Mouse (Mus musculus) macrophage (primary cell): ENCODE measurements around the gene Neurl1b. TPM values are rescaled to one million over a fixed set of nuclear protein-coding genes. Genes with fewer than 3 reads are reported as not detected.

ENCODE experiments used
- H3K27ac ChIP-seq: fragments of 350-480 bp; formaldehyde crosslinking; 2 replicates; pipeline ENCODE4 v1.9.0; 2021
- H3K36me3 ChIP-seq: fragments of 350-480 bp; formaldehyde crosslinking; 2 replicates; pipeline ENCODE4 v1.9.0; 2021; ENCODE audit errors: inconsistent target
- H3K4me3 ChIP-seq: fragments of 350-480 bp; formaldehyde crosslinking; 2 replicates; pipeline ENCODE4 v1.9.0; 2021; ENCODE audit errors: inconsistent target
- H3K79me2 ChIP-seq: fragments of 350-480 bp; formaldehyde crosslinking; 2 replicates; pipeline ENCODE4 v1.9.0; 2021; ENCODE audit errors: inconsistent target
- WGBS: methylation state at CpG from one replicate; pipeline ENCODE4 v1.1.7; 2026; ENCODE audit warnings: inconsistent platforms; ENCODE audit not compliant: missing documents; 5-methylcytosine and 5-hydroxymethylcytosine counted together
- polyA plus RNA-seq: library from polyadenylated mRNA; stranded (reverse); fragments of 250-400 nt; gene quantifications from 3 replicates; pipeline ENCODE4 v1.2.4, GENCODE M21; 2018; ENCODE audit warnings: inconsistent platforms

The Neurl1b gene
- polyA plus RNA-seq, 1 experiment from 2014 or later = 0.47 TPM

DNA sequence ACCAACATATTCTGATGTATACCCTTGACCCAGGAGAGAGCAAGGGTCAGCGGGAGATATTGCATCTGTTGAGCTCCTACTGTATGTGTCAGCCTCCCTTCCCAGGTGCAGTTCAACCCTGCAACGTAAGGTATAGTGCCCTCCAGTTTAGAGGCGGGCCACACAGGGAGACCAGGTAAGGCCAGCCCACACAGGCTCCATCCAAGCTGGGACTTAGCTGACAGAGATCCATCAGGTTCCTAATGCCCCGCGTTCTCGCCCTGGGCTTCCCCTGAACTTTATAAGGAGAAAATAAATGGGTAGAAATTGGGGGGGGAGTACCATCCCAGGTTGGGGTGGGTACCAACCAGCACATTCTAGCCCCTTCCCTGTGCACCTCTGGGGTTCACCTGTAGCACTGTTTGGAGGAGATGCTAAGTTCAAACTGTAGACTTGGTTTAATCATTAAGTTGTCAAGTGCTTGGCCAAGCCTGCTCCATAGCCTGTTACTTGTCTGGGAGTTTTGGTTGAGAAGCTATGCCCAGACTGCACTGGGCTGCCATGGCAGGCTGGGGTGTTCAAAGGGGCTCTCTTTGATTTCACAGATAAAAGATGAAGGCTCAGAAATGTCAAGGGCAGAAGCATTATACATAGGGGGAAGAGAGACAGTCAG lies 3.3 kb downstream of the Neurl1b start:
- WGBS = 88% methylated on average over 6 of the region's 6 CpGs
- Histone ChIP-seq H3K4me3 (no peak overlapping the region), H3K27ac (no peak overlapping the region), H3K79me2 (no peaks in the 10 kb centered on the region), H3K36me3 (no peaks in the 10 kb centered on the region)

DNA sequence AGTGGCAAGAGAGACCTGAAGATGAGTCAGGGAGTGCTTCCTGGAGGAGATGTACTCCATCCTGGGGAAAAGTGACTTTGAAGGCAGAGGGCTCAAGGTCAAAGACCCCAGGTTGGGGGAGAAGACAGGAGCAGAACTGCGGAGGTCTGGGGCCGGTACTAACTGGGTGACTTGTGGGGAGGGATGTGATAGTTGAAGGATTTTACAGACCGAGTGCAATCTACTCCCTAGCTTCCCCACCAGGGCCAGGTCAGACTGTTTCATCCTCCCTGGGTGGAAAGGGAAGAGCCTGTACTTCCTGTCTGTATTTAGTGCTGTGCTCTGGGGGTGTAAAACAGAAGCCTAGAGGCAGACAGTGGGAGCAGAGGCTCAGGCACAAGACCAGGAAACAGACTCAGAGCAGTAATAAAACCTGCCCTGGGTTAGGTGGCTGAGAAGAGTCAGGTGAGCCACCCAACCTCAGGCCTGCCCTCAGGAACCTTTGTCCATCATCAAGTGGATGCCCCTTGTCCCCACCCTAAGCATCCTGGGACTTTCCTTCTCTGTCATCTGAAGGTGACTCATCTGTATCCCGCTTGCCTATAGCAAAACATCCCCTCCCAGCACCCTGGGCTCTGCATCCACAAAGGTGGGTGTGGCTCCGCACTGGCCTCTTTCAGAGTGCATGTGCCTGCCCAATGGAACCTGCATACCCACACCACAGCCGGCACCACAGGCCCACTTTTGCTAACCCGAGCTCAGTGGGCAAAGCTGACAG lies 6.0 kb downstream of the Neurl1b start:
- no peak overlapping the region for H3K27ac ChIP-seq
- H3K4me3 ChIP-seq = no peak overlapping the region
- no peaks in the 10 kb centered on the region for H3K79me2 ChIP-seq
- no peaks in the 10 kb centered on the region for H3K36me3 ChIP-seq
- 70% methylated on average over 7 of the region's 7 CpGs for WGBS

DNA sequence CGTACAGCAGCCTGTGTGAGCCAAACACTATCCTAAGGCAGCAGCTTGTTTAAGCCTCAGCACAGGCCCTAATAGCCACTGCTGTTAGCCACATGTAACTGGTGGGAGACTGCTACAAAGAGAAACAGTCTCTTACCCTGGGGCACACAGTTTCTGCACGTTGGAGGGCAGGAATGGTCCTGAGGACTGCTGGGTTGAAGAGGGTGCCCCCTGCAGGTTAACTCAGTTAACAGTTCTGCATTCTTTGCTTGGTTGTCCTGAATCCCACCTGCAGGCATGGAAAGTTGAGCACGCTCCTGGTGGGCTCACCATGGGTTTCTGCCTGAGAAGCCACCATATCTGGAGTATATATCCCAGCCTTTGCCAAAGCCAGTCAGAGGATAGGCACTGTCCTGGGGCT lies 6.9 kb downstream of the Neurl1b start:
- H3K79me2 ChIP-seq = no peaks in the 10 kb centered on the region
- H3K4me3 ChIP-seq = no peak overlapping the region
- no peaks in the 10 kb centered on the region for H3K36me3 ChIP-seq
- no peak overlapping the region for H3K27ac ChIP-seq
- 70% methylated on average over 3 of the region's 3 CpGs for whole genome bisulfite sequencing

DNA sequence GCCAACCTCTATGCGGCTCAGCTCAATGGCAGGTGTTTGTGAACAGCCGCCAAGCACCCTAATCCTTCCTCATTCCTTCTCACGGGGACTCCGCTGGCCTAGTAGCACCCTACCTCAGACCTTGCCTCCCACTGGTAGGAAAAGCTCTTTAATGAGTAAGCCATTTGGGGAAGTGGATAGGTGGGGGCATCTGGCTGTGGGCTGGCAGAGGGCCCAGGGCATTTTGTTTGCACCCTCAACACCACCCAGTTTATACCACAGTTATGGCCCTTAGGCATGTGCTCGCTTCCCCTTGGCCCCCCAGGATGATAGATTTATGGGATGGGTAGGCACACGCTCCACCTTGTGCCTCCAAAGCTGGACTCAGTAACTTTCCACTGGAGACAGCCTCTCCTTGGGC lies 7.8 kb downstream of the Neurl1b start:
- no peaks in the 10 kb centered on the region for H3K36me3 ChIP-seq
- 45% methylated on average over 6 of the region's 6 CpGs for WGBS
- H3K79me2 ChIP-seq = no peaks in the 10 kb centered on the region
- H3K27ac ChIP-seq = no peak overlapping the region
- no peak overlapping the region for H3K4me3 ChIP-seq

DNA sequence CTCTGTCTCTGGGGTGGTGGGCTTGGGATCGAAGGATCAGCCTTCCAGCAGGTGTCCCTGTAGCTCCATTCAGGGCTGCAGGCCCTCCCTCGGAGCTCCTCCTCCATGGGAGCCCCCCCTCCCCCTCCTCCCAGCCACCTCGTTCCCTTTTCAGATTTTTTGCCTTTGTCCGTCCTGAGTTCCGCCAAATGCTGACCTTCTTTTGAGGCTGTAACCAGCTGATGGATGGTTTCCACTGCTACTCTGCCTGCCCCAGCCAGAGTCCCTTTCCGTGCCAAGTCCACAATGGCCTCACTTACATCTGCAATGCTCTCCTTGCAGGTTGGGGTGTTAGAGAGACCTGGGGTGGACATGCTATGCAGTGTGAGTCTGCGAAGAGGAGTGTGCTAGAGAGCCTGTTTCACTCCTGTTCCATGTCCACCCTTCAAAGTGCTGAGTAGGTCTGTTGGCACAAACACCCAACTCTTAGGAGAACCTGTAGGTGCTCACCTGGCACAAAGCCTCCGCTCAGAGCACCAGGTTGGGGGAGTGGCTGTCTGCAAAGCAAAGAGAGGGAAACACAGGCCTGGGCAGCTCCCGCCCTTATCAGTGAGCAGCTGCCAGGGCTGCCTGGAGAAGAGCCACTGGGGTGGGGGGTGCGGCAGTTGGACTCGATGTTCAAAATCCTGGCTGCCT lies 9.5 kb downstream of the Neurl1b start:
- Histone ChIP-seq H3K79me2 (no peaks in the 10 kb centered on the region), H3K4me3 (no peak overlapping the region), H3K36me3 (no peaks in the 10 kb centered on the region), H3K27ac (no peak overlapping the region)
- 43% methylated on average over 11 of the region's 11 CpGs for WGBS

DNA sequence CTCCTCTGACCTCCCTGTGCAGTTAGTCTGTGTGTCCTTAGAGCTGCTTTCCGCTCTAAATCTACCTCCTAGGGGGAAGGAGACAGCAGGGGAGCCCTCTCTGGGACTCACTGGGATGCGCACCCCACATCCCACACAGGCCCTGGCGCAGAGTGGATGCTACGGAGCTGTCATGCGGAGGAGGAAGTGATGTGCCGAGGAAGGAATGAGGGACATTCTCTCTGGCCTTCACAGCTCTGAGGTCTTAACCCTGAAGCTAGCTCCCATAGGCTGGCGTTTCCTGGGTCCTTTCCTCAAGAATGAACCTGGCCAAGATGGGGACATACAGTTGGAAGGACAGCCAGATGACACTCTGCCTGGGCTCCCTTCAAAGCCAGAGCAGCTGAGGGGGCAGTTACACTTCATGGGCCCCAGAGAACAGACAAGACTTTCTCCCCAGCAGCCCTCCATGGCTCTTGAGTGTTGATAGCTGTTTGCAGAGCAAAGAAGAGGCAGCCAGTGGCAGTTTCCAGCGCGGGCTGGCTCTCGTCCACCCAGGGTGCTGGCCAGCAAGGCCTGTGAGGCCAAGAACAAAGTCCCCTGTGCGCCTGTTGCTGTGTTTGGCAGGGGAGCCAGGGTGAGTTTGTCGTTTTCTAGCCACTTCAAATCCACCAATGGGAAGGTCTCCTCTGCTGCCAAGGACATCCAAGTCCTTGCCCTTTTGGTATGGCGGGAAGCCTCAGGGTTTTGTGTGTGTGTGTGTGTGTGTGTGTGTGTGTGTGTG lies 10.5 kb downstream of the Neurl1b start:
- 93% methylated on average over 12 of the region's 13 CpGs for WGBS
- Histone ChIP-seq H3K36me3 (no peaks in the 10 kb centered on the region), H3K4me3 (no peak overlapping the region), H3K27ac (no peak overlapping the region), H3K79me2 (no peaks in the 10 kb centered on the region)

DNA sequence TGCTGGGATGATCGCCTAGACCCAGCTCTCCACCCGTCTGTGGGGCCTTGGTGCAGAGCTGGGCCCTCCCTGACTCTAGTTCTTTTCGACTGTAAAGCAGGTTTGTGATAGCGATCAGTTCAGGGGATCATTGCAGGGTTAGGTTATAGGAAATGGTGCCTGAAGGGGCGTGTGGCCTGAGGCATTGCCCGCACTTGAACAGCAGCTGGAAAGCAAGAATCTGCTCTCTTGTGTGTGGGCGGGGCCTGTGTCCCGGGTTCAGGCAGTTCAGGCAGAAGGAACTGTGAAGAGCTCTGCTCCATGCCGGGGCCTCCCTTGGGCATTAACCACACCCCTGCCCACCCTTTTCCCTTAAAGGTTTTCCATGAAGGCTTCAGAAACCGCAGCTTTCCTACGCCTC lies 18.7 kb downstream of the Neurl1b start:
- Histone ChIP-seq H3K27ac (no peak overlapping the region), H3K36me3 (no peaks in the 10 kb centered on the region), H3K79me2 (no peaks in the 10 kb centered on the region), H3K4me3 (no peak overlapping the region)
- WGBS = 88% methylated on average over 11 of the region's 11 CpGs

DNA sequence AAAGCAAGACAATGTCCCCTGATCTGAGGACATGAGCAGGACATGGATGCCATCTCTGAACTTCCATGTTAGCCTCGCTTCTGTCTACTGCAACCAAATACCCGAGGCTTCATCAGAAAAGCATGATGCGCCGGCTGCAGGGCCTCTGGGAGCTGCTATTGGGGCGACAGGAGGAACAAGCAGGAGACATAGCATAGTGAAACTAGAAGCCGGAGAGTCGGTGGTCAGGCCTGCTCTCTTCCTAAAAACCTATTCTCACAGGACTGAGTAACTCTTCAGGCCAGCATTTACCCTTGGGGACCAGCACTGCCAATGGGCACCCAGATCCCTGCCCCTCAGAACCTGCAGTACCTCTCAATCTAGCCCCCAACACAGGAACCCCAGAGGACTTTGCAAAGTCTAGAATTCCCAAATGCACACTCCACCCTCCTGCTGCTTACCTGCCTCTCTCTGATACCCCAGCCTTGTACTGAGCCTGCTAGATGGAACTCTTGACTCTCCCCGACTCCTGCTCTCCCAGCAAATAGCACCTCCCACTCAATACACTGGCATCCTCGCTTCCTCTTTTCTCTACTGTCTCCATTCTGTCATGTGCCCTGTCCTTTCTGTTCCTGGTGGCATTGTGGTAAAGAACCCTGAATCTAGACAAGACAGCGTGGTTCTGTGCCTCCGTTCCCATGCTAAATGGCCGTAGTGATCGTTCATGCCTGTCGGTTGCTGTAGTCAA lies 22.6 kb downstream of the Neurl1b start:
- Histone ChIP-seq H3K27ac (peak overlapping the region; percentile 86), H3K4me3 (no peak overlapping the region), H3K36me3 (no peaks in the 10 kb centered on the region), H3K79me2 (no peaks in the 10 kb centered on the region)
- 33% methylated on average over 13 of the region's 14 CpGs for WGBS

DNA sequence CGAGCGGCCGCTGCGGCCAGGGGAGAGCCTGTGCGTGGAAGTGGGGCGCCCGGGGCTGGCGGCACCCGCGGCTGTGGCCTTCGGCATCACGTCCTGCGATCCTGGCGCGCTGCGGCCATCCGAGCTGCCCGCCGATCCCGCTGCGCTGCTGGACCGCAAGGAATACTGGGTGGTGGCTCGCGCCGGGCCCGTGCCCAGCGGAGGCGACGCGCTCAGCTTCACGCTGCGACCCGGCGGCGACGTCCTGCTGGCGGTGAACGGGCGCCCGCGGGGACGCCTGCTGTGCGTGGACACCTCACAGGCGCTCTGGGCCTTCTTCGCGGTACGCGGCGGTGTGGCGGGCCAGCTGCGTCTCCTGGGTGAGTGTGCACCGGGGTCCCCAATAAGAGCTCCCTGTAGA lies 24.4 kb downstream of the Neurl1b start:
- Histone ChIP-seq H3K36me3 (no peaks in the 10 kb centered on the region), H3K4me3 (no peak overlapping the region), H3K27ac (no peak overlapping the region), H3K79me2 (no peaks in the 10 kb centered on the region)
- 84% methylated on average over 35 of the region's 52 CpGs for WGBS

DNA sequence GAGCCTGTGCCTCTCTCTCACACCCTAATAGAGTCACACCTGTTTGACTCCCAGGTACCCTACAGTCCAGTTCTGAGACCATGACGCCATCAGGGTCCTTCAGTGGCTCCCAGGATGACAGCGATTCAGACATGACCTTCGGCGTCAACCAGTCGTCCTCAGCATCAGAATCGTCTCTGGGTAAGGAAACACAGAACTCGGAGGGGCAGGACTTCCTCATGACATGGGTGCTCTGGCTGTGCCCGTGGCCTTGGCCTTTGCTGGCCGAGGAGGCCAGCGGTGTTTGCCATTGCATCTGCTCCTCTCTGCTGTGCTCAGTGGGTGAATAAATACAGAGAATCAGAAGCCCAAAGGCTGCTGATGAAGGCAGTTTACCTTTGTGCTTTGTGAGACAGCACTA lies 26.4 kb downstream of the Neurl1b start:
- Histone ChIP-seq H3K4me3 (no peak overlapping the region), H3K36me3 (no peaks in the 10 kb centered on the region), H3K27ac (no peak overlapping the region), H3K79me2 (no peaks in the 10 kb centered on the region)
- 91% methylated on average over 10 of the region's 10 CpGs for WGBS

DNA sequence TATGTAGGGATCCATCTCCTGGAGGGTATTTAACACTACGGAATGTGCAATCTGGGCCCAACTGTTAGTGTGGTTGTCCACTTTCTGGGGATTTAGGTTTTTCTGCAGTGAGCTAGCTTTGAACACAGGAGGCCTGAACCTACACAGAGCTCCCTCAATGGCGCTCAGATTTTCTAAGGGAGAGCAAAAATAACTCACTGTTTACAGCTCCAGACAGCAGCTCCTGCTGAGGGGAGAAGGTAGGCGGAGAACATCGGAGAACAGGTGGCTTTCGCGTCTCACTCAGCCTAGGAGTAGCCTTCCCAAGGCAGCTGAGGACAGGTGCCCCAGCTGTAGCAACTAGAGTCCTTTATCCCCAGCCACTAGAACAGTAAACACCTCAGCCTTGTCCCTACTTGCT lies 27.6 kb downstream of the Neurl1b start:
- no peak overlapping the region for H3K27ac ChIP-seq
- H3K4me3 ChIP-seq = no peak overlapping the region
- no peaks in the 10 kb centered on the region for H3K36me3 ChIP-seq
- no peaks in the 10 kb centered on the region for H3K79me2 ChIP-seq
- 95% methylated on average over 6 of the region's 6 CpGs for WGBS

DNA sequence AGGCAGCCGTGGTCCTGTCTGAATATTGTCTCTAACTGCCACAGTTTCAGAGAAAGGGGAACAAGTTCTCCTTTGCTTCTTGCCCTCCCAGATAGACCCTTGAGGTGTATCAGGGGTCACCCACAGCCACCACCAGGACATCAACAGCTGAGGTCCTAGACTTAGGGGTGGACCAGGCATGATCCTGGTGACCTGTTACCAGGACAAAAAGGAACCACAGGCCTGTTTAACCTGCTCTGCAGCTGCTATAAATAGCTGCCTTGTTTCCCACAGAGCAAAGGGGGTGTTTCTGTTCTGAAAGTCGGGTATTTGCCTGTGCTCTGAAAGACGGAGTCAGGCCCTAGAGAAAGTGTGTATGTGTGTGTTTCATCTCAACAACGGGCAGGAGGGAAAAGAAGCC lies 29.2 kb downstream of the Neurl1b start:
- H3K79me2 ChIP-seq = no peaks in the 10 kb centered on the region
- H3K4me3 ChIP-seq = no peak overlapping the region
- H3K36me3 ChIP-seq = no peaks in the 10 kb centered on the region
- WGBS = 76% methylated on average over 4 of the region's 4 CpGs
- no peak overlapping the region for H3K27ac ChIP-seq

DNA sequence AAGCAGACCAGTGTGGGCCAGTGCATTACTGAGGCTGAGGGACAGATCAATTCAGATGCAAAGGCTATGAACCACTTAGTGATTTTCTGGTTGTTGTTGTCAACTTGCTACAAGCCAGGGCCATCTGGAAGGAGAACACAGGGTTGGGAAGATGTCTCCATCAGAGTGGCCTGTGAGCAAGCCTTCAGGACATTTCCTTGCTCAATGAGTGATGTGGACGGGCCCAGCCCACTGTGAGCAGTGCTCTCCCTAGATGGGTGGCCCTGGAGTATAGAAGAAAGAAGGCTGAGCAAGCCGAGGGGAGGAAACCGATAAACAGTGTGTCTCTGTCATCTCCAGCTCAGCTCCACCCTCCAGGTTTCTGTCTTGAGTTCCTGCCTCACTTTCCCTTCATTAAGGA lies 34.8 kb downstream of the Neurl1b start:
- Histone ChIP-seq H3K4me3 (no peak overlapping the region), H3K27ac (no peak overlapping the region), H3K36me3 (no peaks in the 10 kb centered on the region), H3K79me2 (no peaks in the 10 kb centered on the region)
- WGBS = 100% methylated on average over 3 of the region's 3 CpGs

DNA sequence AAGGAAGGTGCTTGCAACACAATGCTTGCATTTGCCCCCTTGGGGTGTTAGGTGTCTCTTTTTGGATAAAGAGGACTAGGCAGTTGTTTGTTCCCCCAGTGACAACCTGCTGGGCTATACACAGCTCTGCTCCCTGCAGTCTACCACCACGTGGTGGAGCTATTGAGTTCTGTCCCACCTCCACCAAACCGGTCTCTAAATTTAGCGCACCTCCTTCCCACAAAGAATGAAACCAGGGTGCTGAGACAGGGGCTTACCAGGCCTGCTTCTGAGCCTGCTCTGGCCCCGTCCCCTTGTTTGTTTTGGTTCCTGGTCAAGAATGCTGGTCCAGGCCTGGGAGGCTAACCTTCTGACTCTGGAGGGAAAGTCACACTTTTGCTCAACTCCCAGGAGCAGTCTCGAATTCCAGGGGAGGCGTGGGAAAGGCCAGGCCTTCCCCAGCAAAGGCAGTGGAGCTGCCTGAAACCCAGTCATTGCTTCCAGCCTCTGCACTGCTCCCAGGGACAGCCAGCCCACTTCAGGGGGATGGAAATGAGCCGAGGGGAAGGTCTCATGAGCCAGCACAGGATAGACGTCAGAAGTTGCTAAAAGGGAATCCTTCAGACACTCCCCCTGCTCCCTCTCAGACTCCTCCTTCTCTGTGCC lies 37.1 kb downstream of the Neurl1b start:
- H3K27ac ChIP-seq = no peak overlapping the region
- H3K4me3 ChIP-seq = no peak overlapping the region
- WGBS = 47% methylated on average over 8 of the region's 8 CpGs
- no peaks in the 10 kb centered on the region for H3K79me2 ChIP-seq
- H3K36me3 ChIP-seq = no peaks in the 10 kb centered on the region
